Mouse (Mus musculus): ENCODE measurements at regions not wholly inside any gene's neighbourhood (a gene's known extent, or its start where the extent isn't known, plus 50 kb on each side); places are given as distances from the start of the nearest gene placed in this dataset.

DNA sequence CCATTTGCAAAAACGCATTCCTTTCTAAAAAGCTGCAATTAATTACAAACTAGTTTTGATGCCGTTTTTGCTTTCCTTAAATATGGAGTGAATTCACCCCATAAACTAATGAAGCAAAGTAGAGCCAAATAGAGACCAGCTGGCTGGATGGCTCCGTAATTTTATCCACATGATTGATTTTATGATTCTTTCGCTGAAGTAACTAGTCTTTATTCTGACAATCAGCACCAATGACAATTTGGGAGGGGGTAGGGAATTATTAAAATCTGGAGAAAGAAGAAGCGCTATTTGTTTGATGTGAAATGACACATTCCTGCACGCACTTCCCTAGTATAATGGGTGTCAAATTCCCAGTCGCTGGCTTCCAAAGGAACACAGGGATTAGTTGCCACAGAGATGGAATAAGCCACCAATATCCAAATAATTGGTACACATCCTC is 113.0 kb upstream of the BC052040 start:
- no peak for TF ChIP-seq CTCF (IDR thresholded peaks at IDR 0.05; ENCODE audit: low read depth, low read length)
- TF ChIP-seq TAL1 (conservative IDR thresholded peaks at IDR 0.05; ENCODE audit: low read depth, low read length) = no peak
- no peak for TF ChIP-seq GATA2 (IDR thresholded peaks at IDR 0.05; ENCODE audit: borderline replicate concordance, low read depth, low read length)
